Mouse (Mus musculus): ENCODE results near the gene Mill1. TPM values are rescaled to one million over a fixed set of nuclear protein-coding genes. Genes with fewer than 3 reads are reported as not detected.

Gene Mill1
- not detected for polyA plus RNA-seq (2017; shearing (Covaris generic))

DNA sequence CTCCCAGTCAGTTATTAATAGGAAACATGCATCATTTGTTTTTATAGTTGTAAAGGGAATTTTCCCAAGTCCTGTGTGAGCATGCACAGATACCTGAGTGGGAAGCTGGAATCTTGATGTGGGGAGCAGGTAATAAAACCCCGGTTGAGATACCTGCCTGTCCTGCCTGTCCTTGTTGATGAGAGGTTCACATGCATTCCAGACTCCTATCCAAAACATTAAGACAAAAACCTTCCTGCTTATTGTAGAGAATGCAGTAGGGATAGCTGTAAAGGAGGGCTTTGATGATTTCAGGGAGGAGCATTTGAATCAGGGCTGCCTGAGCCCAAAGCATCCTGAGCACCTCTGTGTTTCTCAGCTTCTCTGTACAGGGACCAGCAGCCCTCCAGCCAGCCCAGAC is at the start of gene Mill1:
TSS of gene Mill1 (plus strand) at position 301 of the 400 bp plus-strand sequence.

Other genes with a start within 250 kb of the Mill1 start
- gene Ceacam13, start 235.5 kb upstream of the Mill1 start, polyA plus RNA-seq (2017; shearing (Covaris generic)): not detected
- gene Ceacam12, start 179.4 kb upstream of the Mill1 start, polyA plus RNA-seq (2017; shearing (Covaris generic)): not detected
- not detected for gene Igfl3, start 68.9 kb upstream of the Mill1 start, polyA plus RNA-seq (2017; shearing (Covaris generic))
- gene Psg18, start 109.7 kb downstream of the Mill1 start, polyA plus RNA-seq (2017; shearing (Covaris generic)): not detected
- gene Psg28, start 186.7 kb downstream of the Mill1 start, polyA plus RNA-seq (2017; shearing (Covaris generic)): not detected
- gene Psg26, start 238.8 kb downstream of the Mill1 start, polyA plus RNA-seq (2017; shearing (Covaris generic)): not detected